Mouse (Mus musculus) ES-Bruce4 (cell line): Measurements from ENCODE around the gene Mapkap1. TPM values are rescaled to one million over a fixed set of nuclear protein-coding genes. Genes with fewer than 3 reads are reported as not detected.

Experiments
- H3K27ac ChIP-seq: 2 replicates; pipeline ENCODE4 v1.5.1; 2012; ENCODE audit warnings: low read length, inconsistent platforms; ENCODE audit not compliant: insufficient read depth
- H3K27me3 ChIP-seq: 2 replicates; pipeline ENCODE4 v1.6.1; 2012; ENCODE audit warnings: mild to moderate bottlenecking, low read length, inconsistent platforms; ENCODE audit not compliant: control insufficient read depth, poor library complexity, insufficient read depth, severe bottlenecking
- H3K36me3 ChIP-seq: 2 replicates; pipeline ENCODE4 v1.6.1; 2012; ENCODE audit warnings: inconsistent platforms, mild to moderate bottlenecking, low read length, moderate library complexity; ENCODE audit not compliant: control insufficient read depth, poor library complexity, insufficient read depth, severe bottlenecking
- H3K4me1 ChIP-seq: one replicate; pipeline ENCODE4 v1.8.1; 2011; ENCODE audit warnings: low read length; ENCODE audit not compliant: control insufficient read depth, insufficient read depth
- H3K4me3 ChIP-seq: 2 replicates; pipeline ENCODE4 v1.5.1; 2011; ENCODE audit warnings: low read depth, mild to moderate bottlenecking, low read length
- H3K9ac ChIP-seq: 2 replicates; pipeline ENCODE4 v1.6.1; 2012; ENCODE audit warnings: low read depth, mild to moderate bottlenecking, inconsistent platforms; ENCODE audit not compliant: poor library complexity, severe bottlenecking
- H3K9me3 ChIP-seq: replicated peaks from 2 replicates; pipeline ENCODE4 v1.6.1; 2012; ENCODE audit warnings: mild to moderate bottlenecking, low read length, inconsistent platforms; ENCODE audit not compliant: control insufficient read depth, poor library complexity, insufficient read depth, severe bottlenecking
- CTCF ChIP-seq: IDR thresholded peaks from one replicate; pipeline ENCODE4 v1.8.1; 2011; ENCODE audit warnings: low read depth, low read length
- EP300 ChIP-seq: IDR thresholded peaks from 2 replicates; pipeline ENCODE4 v1.6.1; 2011; ENCODE audit warnings: low read depth, low read length; ENCODE audit not compliant: insufficient read depth
- POLR2A ChIP-seq: IDR thresholded peaks from one replicate; pipeline ENCODE4 v1.8.1; 2011; ENCODE audit warnings: low read length; ENCODE audit not compliant: insufficient read depth
- polyA plus RNA-seq: library from polyadenylated mRNA; stranded (reverse); fragments of >200 nt; gene quantifications from 2 replicates; pipeline ENCODE4 v1.2.4, GENCODE M21; 2011; ENCODE audit warnings: low read depth; ENCODE audit not compliant: missing spikeins, insufficient read depth, insufficient read length

The Mapkap1 gene
- polyA plus RNA-seq, 1 experiment, result 48.1 TPM

DNA sequence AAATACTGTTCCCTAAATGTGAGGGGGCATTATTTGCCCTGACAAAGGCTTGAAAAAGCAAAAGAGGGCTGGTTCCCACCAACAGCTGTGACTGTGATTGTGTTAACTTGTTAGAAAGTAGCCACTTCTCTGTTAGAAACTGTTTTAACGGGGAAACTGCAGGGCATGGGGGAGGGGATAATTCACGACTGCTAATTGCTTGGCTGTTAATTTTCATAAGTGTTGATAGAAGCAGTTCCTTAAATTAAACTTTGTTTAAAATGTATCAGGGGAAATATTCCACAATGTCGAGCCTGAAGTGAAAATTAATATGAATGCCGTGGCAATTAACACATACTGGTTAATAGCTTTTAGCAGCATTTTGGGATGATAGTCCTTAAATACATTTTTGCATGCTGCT lies 42.2 kb downstream of the Mapkap1 start:
- no peak overlapping the region for H3K9ac ChIP-seq
- no peaks in the 10 kb centered on the region for H3K4me1 ChIP-seq
- H3K4me3 ChIP-seq, result no peak overlapping the region
- no peaks in the 10 kb centered on the region; the same call in 1 of the 2 replicates for H3K36me3 ChIP-seq
- H3K9me3 ChIP-seq, result no peaks in the 10 kb centered on the region; the same call in 1 of the 2 replicates
- no peak for TF ChIP-seq EP300
- no peak for TF ChIP-seq POLR2A
- TF ChIP-seq CTCF, result no peak
- H3K27ac ChIP-seq, result no peak overlapping the region
- H3K27me3 ChIP-seq, result no peaks in the 10 kb centered on the region

DNA sequence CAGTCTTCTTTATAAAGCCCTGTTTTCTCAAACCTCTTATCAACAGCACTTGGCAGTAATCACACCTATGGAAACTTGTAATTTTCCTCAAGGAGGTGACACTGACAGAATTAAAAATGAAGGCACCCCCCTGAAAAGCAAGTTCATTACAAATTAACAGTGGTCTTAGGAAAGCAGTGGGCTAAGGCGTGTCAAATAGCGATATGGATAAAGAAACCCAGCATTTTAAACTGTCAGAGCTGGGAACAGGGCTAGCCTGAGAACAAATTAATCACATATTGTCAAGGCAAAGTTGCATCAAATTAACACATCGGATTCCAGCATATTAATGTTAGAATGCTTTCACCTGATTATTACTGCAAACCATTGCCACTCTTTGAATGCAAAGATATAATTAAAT lies 55.9 kb downstream of the Mapkap1 start:
- H3K4me3 ChIP-seq, result no peak overlapping the region
- no peaks in the 10 kb centered on the region for H3K9me3 ChIP-seq
- H3K9ac ChIP-seq, result no peak overlapping the region
- H3K27ac ChIP-seq, result no peak overlapping the region
- H3K27me3 ChIP-seq, result no peaks in the 10 kb centered on the region
- H3K36me3 ChIP-seq, result no peaks in the 10 kb centered on the region
- TF ChIP-seq EP300, result no peak
- TF ChIP-seq CTCF, result no peak
- TF ChIP-seq POLR2A, result no peak
- no peaks in the 10 kb centered on the region for H3K4me1 ChIP-seq

DNA sequence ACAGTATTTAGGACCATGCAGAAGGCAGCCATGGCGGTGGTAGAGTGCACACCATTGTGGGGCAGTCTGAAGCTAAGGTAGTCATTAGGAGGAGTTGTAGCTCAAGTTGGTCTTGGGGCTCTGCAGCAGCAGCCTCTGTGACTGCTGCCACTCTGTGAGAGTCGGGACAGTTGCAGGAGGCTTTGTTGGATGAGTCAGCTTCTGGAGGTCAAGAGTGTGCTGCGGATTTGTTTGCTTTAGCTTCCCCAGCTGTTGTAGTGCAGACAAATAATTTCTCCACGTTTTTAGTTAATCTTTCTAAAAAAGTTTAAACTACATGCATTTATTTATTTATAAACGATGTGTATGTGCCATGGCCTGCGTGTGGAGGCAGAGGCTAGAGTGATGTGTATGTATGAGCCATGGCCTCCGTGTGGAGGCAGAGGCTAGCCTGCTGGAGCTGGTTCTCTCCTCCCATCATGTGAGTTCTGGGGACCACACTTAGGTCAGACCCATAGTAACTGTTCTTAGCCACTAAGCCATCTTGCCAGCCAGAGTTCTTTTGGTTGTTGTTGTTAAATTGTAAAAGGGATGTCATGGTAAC lies 62.1 kb downstream of the Mapkap1 start:
- no peak overlapping the region for H3K9ac ChIP-seq
- H3K4me1 ChIP-seq, result no peaks in the 10 kb centered on the region
- no peak overlapping the region for H3K4me3 ChIP-seq
- H3K27me3 ChIP-seq, result no peaks in the 10 kb centered on the region
- TF ChIP-seq POLR2A (no peak), CTCF (no peak), EP300 (no peak)
- no peak overlapping the region for H3K27ac ChIP-seq
- H3K9me3 ChIP-seq, result no peaks in the 10 kb centered on the region
- H3K36me3 ChIP-seq, result no peaks in the 10 kb centered on the region

DNA sequence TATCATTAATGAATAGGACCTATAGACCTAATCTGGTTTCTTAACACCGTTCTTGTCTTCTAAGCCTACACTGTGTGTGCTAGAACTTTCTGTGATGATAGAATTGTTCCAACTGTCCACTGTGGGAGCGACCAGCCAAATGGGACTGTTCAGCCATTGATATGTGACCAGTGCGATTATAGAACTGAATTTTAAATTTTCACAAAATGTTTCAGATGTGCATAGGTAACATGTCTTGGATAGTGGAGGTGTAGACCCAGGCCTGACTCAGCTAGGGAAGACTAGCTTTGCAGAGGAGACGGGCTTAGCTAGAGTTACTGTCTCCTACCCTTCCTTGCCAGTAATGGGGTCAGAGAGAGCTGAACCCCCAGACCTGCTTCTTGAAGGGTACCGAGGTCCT lies 62.8 kb downstream of the Mapkap1 start:
- TF ChIP-seq EP300 (no peak), POLR2A (no peak), CTCF (no peak)
- no peak overlapping the region for H3K27ac ChIP-seq

DNA sequence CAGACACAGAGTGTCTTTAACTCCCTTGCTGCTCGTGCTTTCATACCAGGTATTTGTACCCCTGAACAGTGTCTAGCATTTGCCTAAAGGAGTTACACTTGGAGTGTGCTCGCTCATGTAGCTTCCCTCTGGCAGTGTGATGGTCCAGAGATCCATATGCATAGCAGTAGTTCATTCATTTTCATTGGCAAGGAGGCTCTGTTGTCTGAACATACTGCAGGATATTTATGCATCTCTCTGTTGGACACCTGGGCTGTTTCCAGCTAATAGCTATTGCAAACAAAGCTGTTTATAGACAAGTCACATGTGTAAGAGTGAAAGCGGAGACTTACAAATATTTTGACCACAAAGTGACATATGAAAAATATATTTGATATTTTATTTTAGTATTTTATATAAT lies 67.2 kb downstream of the Mapkap1 start:
- TF ChIP-seq CTCF (no peak), EP300 (no peak), POLR2A (no peak)
- no peaks in the 10 kb centered on the region for H3K36me3 ChIP-seq
- H3K9ac ChIP-seq, result no peak overlapping the region
- no peak overlapping the region for H3K27ac ChIP-seq
- no peaks in the 10 kb centered on the region for H3K27me3 ChIP-seq
- H3K4me3 ChIP-seq, result no peak overlapping the region
- H3K9me3 ChIP-seq, result no peaks in the 10 kb centered on the region
- H3K4me1 ChIP-seq, result no peaks in the 10 kb centered on the region

More for the DNA sequence above, 62.8 kb downstream of the Mapkap1 start:
- H3K36me3 ChIP-seq, result no peaks in the 10 kb centered on the region
- no peak overlapping the region for H3K4me3 ChIP-seq
- H3K9ac ChIP-seq, result no peak overlapping the region
- H3K4me1 ChIP-seq, result no peaks in the 10 kb centered on the region
- no peaks in the 10 kb centered on the region for H3K9me3 ChIP-seq
- no peaks in the 10 kb centered on the region for H3K27me3 ChIP-seq

DNA sequence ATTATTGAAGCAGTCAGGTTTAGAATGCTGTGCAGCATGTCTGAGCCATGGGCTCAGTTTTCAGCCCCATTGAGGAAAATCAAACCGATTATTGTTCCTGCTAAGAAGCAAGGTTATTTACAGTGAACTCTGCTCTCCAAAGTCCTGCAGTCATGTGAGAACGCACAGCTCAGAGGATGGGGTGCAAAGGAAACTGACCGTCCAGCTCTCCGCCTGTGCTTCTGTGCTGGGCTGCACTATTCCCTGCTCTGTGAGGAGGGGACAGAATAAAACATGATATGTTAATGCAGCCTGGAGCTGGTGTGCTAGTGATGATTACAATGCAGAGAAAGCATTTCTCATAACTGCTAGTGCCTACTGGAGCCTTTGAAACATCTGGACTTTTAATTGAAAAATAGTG lies 74.8 kb downstream of the Mapkap1 start:
- H3K27ac ChIP-seq, result no peak overlapping the region
- H3K9ac ChIP-seq, result no peak overlapping the region

More for the DNA sequence above, 74.8 kb downstream of the Mapkap1 start:
- no peaks in the 10 kb centered on the region for H3K36me3 ChIP-seq
- TF ChIP-seq CTCF (no peak), POLR2A (no peak), EP300 (no peak)
- H3K27me3 ChIP-seq, result no peaks in the 10 kb centered on the region
- H3K4me3 ChIP-seq, result no peak overlapping the region
- H3K4me1 ChIP-seq, result no peaks in the 10 kb centered on the region
- no peaks in the 10 kb centered on the region for H3K9me3 ChIP-seq
